Mouse (Mus musculus): ENCODE data around the gene Lsm7. TPM values are rescaled to one million over a fixed set of nuclear protein-coding genes. Genes with fewer than 3 reads are reported as not detected.

Gene Lsm7
- polyA plus RNA-seq, 1 experiment from 2014 or later, result 361 TPM

GRCm38 (mm10) chr10:80858350-80858935 lies 3.4 kb upstream of the Lsm7 start:
- no peak overlapping the region for H3K4me2 ChIP-seq (replicated peaks; ENCODE audit: low read depth, low read length)
- WGBS, result 60% methylated on average over 7 of the region's 7 CpGs

GRCm38 (mm10) chr10:80857848-80858247 lies 2.8 kb upstream of the Lsm7 start:
- peaks cover 9% of the 10 kb centered on the region for H3K36me3 ChIP-seq (ENCODE audit: control insufficient read depth, insufficient read depth, low read length)
- H3K27me3 ChIP-seq (ENCODE audit: control insufficient read depth, insufficient read depth, low read length), result no peaks in the 10 kb centered on the region
- H3K9me3 ChIP-seq (ENCODE audit: control insufficient read depth, low read depth, low read length), result no peaks in the 10 kb centered on the region
- no peak; the same call in 1 of the 2 replicates for ATAC-seq (ENCODE audit: insufficient number of reproducible peaks, insufficient read depth, low FRiP score, low read depth)
- H3K4me1 ChIP-seq (ENCODE audit: control insufficient read depth, insufficient read depth, low read length), result peaks cover 21% of the 10 kb centered on the region
- H3K27ac ChIP-seq (ENCODE audit: low read length), result peak overlapping the region; percentile 28; the same call in 1 of the 2 replicates
- WGBS, result 50% methylated on average over 3 of the region's 3 CpGs
- no peak overlapping the region for H3K4me3 ChIP-seq (ENCODE audit: low read depth, low read length)
- 0 out of 2 replicates have a peak overlapping the region, but pooled peaks have one; percentile 4 for H3K9ac ChIP-seq (replicated peaks; ENCODE audit: low read depth, low read length)
- H3K4me2 ChIP-seq (replicated peaks; ENCODE audit: low read depth, low read length), result 0 out of 2 replicates have a peak overlapping the region, but pooled peaks have one; percentile 3

More at GRCm38 (mm10) chr10:80858350-80858935, 3.4 kb upstream of the Lsm7 start:
- H3K4me1 ChIP-seq (ENCODE audit: control insufficient read depth, insufficient read depth, low read length), result peaks cover 21% of the 10 kb centered on the region
- ATAC-seq (ENCODE audit: insufficient number of reproducible peaks, insufficient read depth, low FRiP score, low read depth), result no peak
- H3K4me3 ChIP-seq (ENCODE audit: low read depth, low read length), result no peak overlapping the region
- H3K27ac ChIP-seq (ENCODE audit: low read length), result peak overlapping the region; percentile 28; the same call in 1 of the 2 replicates
- H3K9me3 ChIP-seq (ENCODE audit: control insufficient read depth, low read depth, low read length), result no peaks in the 10 kb centered on the region
- H3K27me3 ChIP-seq (ENCODE audit: control insufficient read depth, insufficient read depth, low read length), result no peaks in the 10 kb centered on the region
- no peak overlapping the region for H3K9ac ChIP-seq (replicated peaks; ENCODE audit: low read depth, low read length)
- H3K36me3 ChIP-seq (ENCODE audit: control insufficient read depth, insufficient read depth, low read length), result peaks cover 6% of the 10 kb centered on the region

GRCm38 (mm10) chr10:80857386-80857785 lies 2.4 kb upstream of the Lsm7 start:
- Histone ChIP-seq H3K36me3 (ENCODE audit: control insufficient read depth, insufficient read depth, low read length) (peaks cover 9% of the 10 kb centered on the region), H3K9me3 (ENCODE audit: control insufficient read depth, low read depth, low read length) (no peaks in the 10 kb centered on the region), H3K27me3 (ENCODE audit: control insufficient read depth, insufficient read depth, low read length) (no peaks in the 10 kb centered on the region), H3K4me2 (replicated peaks; ENCODE audit: low read depth, low read length) (0 out of 2 replicates have a peak overlapping the region, but pooled peaks have one; percentile 3), H3K27ac (ENCODE audit: low read length) (peak overlapping the region; percentile 28; the same call in 1 of the 2 replicates), H3K9ac (replicated peaks; ENCODE audit: low read depth, low read length) (no peak overlapping the region), H3K4me1 (ENCODE audit: control insufficient read depth, insufficient read depth, low read length) (peaks cover 21% of the 10 kb centered on the region), H3K4me3 (ENCODE audit: low read depth, low read length) (no peak overlapping the region)
- no peak for ATAC-seq (ENCODE audit: insufficient number of reproducible peaks, insufficient read depth, low FRiP score, low read depth)
- WGBS, result 56% methylated on average over 8 of the region's 8 CpGs

GRCm38 (mm10) chr10:80856908-80857307 lies 1.9 kb upstream of the Lsm7 start:
- H3K27ac ChIP-seq (ENCODE audit: low read length), result no peak overlapping the region
- no peak overlapping the region for H3K9ac ChIP-seq (replicated peaks; ENCODE audit: low read depth, low read length)
- H3K4me1 ChIP-seq (ENCODE audit: control insufficient read depth, insufficient read depth, low read length), result peaks cover 21% of the 10 kb centered on the region
- no peak overlapping the region for H3K4me2 ChIP-seq (replicated peaks; ENCODE audit: low read depth, low read length)
- WGBS, result 69% methylated on average over 5 of the region's 5 CpGs
- H3K4me3 ChIP-seq (ENCODE audit: low read depth, low read length), result no peak overlapping the region
- H3K27me3 ChIP-seq (ENCODE audit: control insufficient read depth, insufficient read depth, low read length), result no peaks in the 10 kb centered on the region
- H3K9me3 ChIP-seq (ENCODE audit: control insufficient read depth, low read depth, low read length), result no peaks in the 10 kb centered on the region
- peaks cover 13% of the 10 kb centered on the region for H3K36me3 ChIP-seq (ENCODE audit: control insufficient read depth, insufficient read depth, low read length)
- ATAC-seq (ENCODE audit: insufficient number of reproducible peaks, insufficient read depth, low FRiP score, low read depth), result no peak

GRCm38 (mm10) chr10:80856267-80856666 lies 1.3 kb upstream of the Lsm7 start:
- Histone ChIP-seq H3K9ac (replicated peaks; ENCODE audit: low read depth, low read length) (0 out of 2 replicates have a peak overlapping the region, but pooled peaks have one; percentile 70), H3K4me1 (ENCODE audit: control insufficient read depth, insufficient read depth, low read length) (peaks cover 21% of the 10 kb centered on the region), H3K27ac (ENCODE audit: low read length) (no peak overlapping the region), H3K4me2 (replicated peaks; ENCODE audit: low read depth, low read length) (peak overlapping the region; percentile 97; the same call in 1 of the 2 replicates), H3K9me3 (ENCODE audit: control insufficient read depth, low read depth, low read length) (no peaks in the 10 kb centered on the region), H3K4me3 (ENCODE audit: low read depth, low read length) (peak overlapping the region; percentile 75; the same call in 1 of the 2 replicates), H3K27me3 (ENCODE audit: control insufficient read depth, insufficient read depth, low read length) (no peaks in the 10 kb centered on the region), H3K36me3 (ENCODE audit: control insufficient read depth, insufficient read depth, low read length) (peaks cover 20% of the 10 kb centered on the region)
- WGBS, result 57% methylated on average over 3 of the region's 3 CpGs
- no peak for ATAC-seq (ENCODE audit: insufficient number of reproducible peaks, insufficient read depth, low FRiP score, low read depth)

- peak overlapping the region; percentile 70 for H3K9ac ChIP-seq (replicated peaks; ENCODE audit: low read depth, low read length)
- peaks cover 23% of the 10 kb centered on the region for H3K36me3 ChIP-seq (ENCODE audit: control insufficient read depth, insufficient read depth, low read length)
- H3K27ac ChIP-seq (ENCODE audit: low read length), result no peak overlapping the region
- WGBS, result 18% methylated on average over 11 of the region's 11 CpGs
- H3K27me3 ChIP-seq (ENCODE audit: control insufficient read depth, insufficient read depth, low read length), result no peaks in the 10 kb centered on the region
- no peak for ATAC-seq (ENCODE audit: insufficient number of reproducible peaks, insufficient read depth, low FRiP score, low read depth)
- peak overlapping the region; percentile 75 for H3K4me3 ChIP-seq (ENCODE audit: low read depth, low read length)
- H3K4me1 ChIP-seq (ENCODE audit: control insufficient read depth, insufficient read depth, low read length), result peaks cover 21% of the 10 kb centered on the region
- peak overlapping the region; percentile 97 for H3K4me2 ChIP-seq (replicated peaks; ENCODE audit: low read depth, low read length)
- H3K9me3 ChIP-seq (ENCODE audit: control insufficient read depth, low read depth, low read length), result no peaks in the 10 kb centered on the region
These were observed 702 bp upstream of the Lsm7 start for GRCm38 (mm10) chr10:80855749-80856073.

GRCm38 (mm10) chr10:80848571-80848970 lies 6.4 kb downstream of the Lsm7 start:
- Histone ChIP-seq H3K27ac (ENCODE audit: low read length) (no peak overlapping the region), H3K36me3 (ENCODE audit: control insufficient read depth, insufficient read depth, low read length) (peaks cover 22% of the 10 kb centered on the region), H3K9me3 (ENCODE audit: control insufficient read depth, low read depth, low read length) (no peaks in the 10 kb centered on the region), H3K4me3 (ENCODE audit: low read depth, low read length) (no peak overlapping the region), H3K27me3 (ENCODE audit: control insufficient read depth, insufficient read depth, low read length) (peaks cover 19% of the 10 kb centered on the region), H3K9ac (replicated peaks; ENCODE audit: low read depth, low read length) (no peak overlapping the region), H3K4me2 (replicated peaks; ENCODE audit: low read depth, low read length) (no peak overlapping the region), H3K4me1 (ENCODE audit: control insufficient read depth, insufficient read depth, low read length) (0 out of 2 replicates have a peak, but pooled peaks cover 5% of the 10 kb centered on the region)
- ATAC-seq (ENCODE audit: insufficient number of reproducible peaks, insufficient read depth, low FRiP score, low read depth), result peak; percentile 69
- 7% methylated on average over 10 of the region's 10 CpGs for WGBS

- H3K27ac ChIP-seq (ENCODE audit: low read length), result no peak overlapping the region
- H3K4me3 ChIP-seq (ENCODE audit: low read depth, low read length), result no peak overlapping the region
- H3K9ac ChIP-seq (replicated peaks; ENCODE audit: low read depth, low read length), result no peak overlapping the region
- 71% methylated on average over 12 of the region's 12 CpGs for WGBS
- H3K27me3 ChIP-seq (ENCODE audit: control insufficient read depth, insufficient read depth, low read length), result peaks cover 37% of the 10 kb centered on the region
- 0 out of 2 replicates have a peak, but pooled peaks cover 8% of the 10 kb centered on the region for H3K4me1 ChIP-seq (ENCODE audit: control insufficient read depth, insufficient read depth, low read length)
- no peak overlapping the region for H3K4me2 ChIP-seq (replicated peaks; ENCODE audit: low read depth, low read length)
- no peak for ATAC-seq (ENCODE audit: insufficient number of reproducible peaks, insufficient read depth, low FRiP score, low read depth)
- H3K9me3 ChIP-seq (ENCODE audit: control insufficient read depth, low read depth, low read length), result no peaks in the 10 kb centered on the region
- H3K36me3 ChIP-seq (ENCODE audit: control insufficient read depth, insufficient read depth, low read length), result no peaks in the 10 kb centered on the region
These were observed 9.3 kb downstream of the Lsm7 start for GRCm38 (mm10) chr10:80845732-80846131.

Data from stomach, embryonic 14.5 days (tissue).